Mouse (Mus musculus) kidney, postnatal 4 days (tissue): ENCODE data around the gene Polr1e.
A peak's percentile ranks its signal among the peaks of the same experiment; 100 is the strongest.
"Not testable (repeated sequence)": the region's sequence is repeated elsewhere in the genome, so short reads cannot be mapped to it uniquely, and the experiment has no call there.

Source experiments
- DNase-seq, 2 experiments: peaks; one replicate each; pipeline ENCODE4 v3.0.0; 2021; ENCODE audit warnings: mixed read lengths in 2 of 2

The Polr1e gene

DNA sequence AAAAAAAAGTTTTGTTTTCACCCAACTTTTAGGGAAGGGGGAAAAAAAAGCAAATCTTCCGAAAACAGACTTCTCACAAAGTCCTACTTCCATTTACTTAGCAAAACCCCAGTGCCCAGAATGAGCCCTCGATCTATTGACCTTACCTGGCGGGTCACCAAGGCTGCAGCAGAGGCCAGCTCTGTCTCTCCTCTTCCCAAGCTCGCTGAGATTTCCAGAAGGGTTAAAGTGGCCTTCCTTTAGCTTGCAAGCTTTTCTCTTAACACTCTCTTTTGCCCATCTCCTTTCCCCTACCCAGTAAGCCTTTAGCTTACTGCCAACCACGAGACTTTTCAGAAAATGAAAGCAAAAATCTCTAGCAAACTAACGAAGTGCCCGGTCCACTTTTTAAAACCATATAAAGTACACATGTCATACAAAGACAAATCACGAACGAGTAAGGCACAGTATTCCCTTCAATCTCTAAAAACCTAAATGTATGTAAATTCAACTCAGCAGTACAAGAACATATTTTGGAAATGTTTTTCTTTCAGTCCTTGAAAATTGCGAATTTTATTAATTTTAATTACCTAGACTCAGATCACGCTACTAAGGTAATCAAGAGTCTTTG is 7.5 kb upstream of the Polr1e start:
- DNase-seq = peak in 1 of 2 experiments; percentile 23

DNA sequence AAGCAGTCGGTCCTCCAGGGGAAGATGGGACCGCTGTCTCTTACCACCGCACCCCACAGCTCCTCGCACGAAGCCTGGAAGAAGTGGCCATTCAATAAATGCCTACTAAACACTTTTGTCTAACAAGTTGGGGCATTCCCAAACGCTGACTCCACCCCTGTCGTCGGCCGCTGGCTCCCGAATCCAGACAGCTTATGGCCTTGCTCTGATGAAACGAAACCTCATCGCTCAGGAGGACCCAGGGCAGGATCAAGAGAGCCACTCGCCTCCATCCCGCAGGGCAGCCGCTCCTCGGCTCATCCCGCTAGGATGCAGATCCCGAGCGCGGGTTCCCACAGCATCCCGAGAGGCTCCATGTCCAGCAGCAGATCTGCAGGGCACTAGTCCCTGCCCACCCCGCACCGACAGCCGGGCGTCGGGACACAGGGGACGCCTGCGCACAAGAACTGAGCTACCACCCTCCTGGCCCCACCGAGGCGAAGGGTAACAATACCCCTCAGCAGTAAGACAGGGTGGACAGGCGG is 6.7 kb upstream of the Polr1e start:
- no peak for DNase-seq

DNA sequence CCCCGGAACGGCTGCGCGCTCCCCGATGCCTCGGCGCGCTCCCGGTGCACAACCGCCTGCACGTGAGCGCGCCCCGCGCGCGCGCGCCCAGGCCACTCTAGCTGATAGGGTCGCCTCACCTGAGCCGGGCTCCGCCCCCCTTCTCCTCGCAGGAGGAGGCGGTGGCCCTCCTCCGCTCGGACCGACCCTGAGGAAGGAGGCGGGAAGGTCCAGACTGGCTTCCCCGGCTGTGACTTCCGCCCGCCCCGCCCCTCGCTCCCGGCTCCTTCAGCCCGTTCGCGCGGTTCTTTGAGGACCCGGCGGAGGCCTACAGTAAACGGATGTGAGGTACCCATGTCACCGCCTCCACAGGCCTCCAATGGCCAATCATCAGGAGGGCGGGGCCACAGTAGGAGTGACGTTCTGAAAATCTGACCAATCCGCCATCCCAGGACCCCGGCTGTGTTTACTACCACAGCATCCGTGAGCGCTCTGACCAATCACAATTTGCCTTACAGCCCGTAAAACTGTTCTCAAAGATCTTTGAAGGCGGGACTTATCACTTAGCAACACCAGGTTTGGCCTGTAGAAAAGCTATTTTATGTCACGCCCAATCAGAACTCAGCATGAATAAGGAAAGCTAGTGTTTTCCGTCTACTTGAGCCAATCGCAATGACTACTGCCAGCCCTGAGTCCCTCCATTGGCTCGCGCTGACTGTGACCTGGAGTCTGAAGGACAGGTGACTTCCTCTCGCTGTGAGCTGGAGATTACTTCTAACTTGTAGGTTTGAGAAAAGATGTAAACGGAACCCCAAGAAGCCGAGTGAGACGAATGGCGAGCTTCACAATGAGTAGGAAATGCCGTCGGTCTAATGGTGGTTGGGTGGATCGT is 6.0 kb upstream of the Polr1e start, which contains the start of gene Zbtb5:
Gene Zbtb5, minus strand, starts transcription at position 308 of the 871 bp plus-strand sequence.
- peak; percentile 98 to 99 for DNase-seq

DNA sequence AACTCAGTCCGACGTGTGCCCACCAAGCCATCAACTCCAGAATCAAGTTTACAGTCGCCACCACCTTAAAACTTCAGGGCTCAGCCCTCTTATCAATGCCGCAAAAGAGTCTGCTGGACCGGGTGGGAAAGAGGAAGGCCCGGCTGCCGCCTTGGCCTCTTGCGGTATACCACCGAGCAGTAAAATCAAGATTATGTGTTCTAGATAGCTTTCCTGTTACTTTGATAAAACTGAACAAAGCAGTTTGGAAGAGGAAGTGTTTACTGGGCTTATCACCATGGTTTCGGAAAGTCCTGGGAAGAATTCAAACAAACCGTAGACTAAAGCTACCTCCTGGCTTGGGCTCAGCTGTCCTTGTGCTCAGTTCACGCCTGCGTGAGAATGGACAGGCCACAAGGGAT is 5.4 kb upstream of the Polr1e start:
- DNase-seq = no peak

DNA sequence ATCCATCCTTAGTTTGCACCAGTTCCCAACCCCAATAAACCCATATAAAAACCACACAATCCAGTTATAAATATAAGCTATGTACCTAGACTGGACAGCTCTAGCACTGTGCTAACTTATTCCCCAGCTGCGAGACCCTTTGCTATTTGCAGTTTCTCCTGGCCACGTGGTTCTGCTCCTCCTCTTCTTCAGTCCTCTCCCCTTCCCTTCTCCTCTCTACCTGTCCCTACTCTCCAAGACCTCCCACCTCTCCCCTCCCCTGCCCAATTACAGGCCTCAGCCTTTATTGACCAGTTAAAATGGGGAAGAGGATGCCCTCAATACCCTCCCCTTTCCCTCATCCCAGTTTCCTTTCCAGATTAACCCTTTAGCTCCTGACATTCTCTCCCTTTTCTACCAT is 4.8 kb upstream of the Polr1e start:
- no peak for DNase-seq

DNA sequence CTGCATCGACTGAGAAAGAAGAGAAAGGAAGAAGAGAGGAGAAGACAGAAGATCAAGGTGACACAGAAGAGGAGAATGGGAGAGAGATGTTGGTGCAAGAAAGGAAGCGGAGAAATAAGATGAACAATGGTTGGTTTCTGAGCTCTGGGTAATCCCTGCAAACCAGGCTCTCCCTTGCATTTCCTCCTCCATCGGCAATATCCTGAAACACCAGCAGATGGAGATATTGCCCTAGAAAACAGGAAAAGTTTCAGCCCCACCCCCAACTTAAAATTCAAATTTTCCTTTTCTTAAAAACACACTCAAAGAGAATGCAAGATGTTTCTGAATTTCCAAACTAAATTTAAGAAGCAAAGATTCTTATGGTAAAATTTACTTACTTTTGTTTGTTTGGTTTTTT is 2.8 kb upstream of the Polr1e start:
- peak; percentile 57 to 68 for DNase-seq

DNA sequence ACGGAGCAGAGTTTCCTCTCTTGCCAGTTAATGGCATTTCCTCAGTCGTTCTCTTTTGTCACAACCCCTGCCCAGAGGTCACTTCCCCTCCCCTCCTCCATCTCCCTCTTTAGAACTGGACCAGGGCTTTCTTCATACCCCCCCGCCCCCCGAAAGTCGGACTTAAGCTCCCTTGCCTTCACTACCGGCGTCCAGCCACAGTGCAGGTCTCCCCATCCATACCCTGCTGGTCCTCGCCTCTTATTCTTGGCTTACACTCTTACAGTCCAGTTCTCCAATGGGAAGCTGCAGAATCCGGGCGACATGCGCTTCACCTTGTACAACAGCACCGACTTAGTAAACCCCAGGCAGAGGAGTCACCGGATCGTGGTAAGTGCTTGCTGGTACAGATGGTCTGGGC is 626 bp downstream of the Polr1e start:
- DNase-seq = peak in 1 of 2 experiments; percentile 18

DNA sequence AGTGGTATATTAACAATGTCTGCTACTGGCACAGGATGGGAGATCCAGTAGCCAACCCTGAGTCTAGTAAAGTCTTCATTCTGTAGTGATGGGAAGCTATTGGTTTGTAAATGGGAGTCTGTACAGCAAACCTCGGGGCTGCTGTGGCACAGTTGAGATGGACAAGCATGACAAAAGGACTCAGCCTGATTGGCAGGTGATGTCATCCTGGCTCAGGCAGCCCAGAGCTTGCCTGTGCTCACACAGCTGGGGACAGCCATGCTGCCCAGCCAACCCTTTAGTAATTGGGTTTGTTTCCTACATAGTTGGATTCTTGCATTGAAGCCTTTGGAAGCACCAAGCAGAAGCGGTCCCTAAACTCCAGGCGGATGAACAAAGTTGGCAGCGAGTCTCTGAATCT is 8.1 kb downstream of the Polr1e start:
- no peak for DNase-seq

DNA sequence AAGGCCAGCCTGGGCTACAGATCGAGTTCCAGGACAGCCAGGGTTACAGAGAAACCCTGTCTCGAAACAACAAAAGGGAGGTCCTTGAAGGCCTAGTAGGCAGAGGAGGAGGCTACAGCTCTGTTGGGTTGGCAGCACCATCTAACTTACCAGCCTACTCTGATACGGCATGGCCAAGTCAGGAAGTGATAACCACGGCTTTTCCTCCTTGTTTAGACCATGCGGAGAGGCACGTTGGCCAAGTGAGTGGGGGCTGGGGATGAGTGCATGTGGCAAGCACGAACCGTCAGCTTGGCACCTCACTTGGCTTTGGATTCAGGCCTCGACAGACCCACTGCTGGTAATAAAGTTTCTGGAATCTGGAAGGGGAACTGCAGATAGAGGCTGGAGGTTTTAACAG is 14.2 kb downstream of the Polr1e start:
- DNase-seq = no peak

DNA sequence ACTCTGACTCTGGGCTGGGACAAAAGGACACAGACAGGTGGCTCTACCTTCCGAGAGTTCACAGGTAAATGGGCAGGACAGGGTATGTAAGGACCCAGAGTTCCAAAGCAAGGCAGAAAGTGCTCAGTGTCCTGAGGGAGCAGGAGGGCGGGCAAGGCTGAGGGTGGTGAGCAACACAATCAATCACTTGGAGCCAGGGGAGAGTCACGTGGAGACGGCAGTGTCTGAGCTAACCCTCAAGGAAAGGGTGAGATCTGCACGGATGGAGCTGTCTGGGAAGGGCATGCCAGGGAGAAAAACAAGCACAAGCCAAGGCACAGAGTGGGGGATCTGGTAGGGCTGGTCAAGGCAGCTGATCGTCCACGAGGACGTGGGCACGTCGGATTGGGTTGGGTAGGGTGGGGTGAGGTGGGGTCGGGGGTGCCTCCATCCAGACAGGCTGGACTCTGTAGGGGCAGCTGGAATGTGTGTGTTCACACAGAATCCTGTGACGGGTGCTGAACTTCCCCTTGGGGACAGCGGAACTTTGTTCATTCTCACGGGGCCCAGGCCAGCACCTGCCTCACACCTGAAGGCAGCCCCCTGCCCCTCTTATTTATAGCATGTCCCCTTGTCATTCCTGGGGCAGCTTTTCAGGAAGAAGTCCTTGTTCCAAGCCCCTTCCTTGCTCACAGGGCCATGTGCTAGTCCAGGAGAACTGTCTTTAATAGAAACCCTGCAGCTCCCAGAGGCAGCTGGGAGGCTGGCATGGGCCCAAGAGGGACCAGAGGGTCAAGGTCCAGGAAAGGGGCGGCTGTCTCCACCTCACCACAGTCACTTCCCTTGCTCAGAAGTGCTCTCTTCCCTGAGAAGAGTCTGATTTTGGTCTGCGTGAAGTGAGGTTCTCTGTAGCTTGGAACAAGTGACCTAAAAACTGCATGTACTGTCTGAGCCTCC is 16.6 kb downstream of the Polr1e start:
- DNase-seq = peak; percentile 76 to 84

DNA sequence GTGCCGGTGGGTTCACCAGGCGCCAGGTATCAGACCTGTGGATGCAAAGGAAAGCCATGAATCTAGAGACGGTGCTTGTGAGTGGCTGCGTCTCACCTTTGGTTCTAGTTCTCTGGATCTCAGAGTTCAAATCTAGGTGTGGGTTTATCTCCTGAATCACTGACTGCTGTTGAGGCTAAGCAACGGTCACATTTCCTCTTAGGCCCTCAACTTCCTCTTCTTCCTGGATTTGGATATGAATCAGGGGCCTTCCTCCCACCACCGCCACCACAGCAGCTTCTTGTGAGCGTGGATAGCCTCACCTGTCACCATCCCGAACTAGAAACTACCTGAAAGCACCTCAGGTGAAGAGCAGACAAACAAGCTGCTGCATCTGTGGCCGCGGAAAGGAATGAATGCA is 17.7 kb downstream of the Polr1e start:
- DNase-seq = no peak

DNA sequence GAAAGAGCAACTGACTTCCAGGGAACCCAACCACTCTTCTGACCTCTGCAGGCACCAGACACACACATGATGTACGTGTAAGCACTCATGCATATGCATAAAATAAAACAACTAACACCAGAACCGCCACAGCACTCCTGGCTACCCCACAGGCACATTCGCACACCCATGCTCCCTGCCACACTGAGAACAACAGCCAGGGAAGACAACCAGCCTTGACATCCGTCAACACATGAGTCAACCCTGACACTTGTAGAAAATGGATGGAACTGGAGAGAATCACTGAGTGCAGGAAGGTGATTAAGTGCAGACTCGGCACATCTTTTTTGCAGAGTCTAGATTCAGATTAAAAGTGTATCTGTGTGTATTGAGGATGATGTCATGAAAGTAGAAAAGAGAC is 18.2 kb downstream of the Polr1e start:
- no peak for DNase-seq

DNA sequence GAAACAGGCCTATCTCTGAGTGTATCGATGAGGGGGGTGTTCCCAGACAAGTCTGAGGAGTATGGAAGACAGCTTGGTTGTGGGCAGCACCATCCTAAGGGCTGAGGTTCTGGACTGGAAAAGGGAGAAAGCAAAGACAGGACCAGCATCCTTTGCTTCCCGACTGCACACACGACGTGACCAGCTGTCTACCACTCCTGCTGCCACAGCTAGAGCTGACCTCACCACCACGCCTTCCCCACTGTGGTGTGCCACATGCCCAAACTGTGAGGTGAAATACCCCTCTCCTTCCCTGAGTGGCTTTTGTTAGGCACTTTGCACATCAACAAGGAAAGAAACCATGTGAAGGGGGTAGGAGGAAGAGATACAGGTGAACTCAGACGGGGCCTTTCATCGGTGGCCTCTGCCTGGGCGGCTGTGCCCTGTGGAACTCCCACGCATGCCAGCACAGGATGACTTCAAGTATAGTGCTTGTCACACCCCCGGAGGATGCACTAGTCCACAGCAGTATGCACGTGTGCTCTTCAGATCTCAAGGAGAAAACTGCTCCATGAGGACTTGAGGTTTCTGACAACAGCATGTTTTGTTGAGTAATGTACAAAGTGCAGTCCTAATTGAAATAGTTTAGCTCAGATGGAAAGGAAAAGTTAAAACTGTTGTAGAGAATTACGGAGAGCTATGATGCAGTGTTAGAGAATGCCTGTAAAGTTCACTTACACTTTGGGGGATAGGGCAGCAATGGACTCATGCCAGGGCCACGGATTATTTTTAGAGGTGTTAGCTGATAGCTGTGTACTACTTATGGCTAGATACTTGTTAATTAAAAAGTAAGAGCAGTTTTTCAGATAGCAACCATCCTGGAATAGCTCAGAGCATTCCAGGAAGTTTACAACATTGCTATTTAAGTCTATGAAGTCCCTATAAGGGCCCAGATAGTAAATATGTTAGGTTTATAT is 19.4 kb downstream of the Polr1e start:
- DNase-seq = peak in 1 of 2 experiments; percentile 27

DNA sequence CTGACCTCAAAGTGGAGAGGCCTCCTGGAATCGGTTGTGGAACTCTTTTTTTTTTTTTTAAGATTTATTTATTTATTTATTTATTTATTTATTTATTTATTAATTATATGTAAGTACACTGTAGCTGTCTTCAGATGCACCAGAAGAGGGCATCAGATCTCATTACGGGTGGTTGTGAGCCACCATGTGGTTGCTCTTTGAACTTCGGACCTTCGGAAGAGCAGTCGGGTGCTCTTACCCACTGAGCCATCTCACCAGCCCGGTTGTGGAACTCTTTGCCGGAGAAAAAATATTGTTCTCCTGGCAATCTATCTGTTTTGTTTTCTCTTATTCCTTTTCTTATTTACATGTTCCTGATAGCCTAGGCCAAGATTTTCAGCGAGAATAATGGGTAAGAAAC is 20.5 kb downstream of the Polr1e start:
- DNase-seq = peak; percentile 16 to 47

DNA sequence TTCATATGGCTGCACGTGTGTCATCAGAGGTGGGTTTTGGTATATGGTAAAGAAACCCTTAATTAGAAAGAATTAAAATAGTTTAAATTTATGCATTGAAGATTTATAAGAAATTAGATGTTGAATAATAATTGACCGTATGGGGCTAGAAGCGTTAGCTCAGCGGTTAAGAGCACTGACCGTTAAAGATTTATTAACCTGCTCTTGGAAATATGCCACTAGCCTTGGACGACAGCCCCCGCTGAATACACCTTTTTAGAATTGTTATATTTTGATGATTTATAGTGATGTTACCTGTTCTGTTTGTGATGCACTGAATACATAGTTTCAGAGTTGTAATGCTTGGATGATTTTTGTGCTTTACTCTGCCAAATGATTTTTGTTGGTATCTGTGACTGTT is 21.2 kb downstream of the Polr1e start:
- not testable (repeated sequence) for DNase-seq

DNA sequence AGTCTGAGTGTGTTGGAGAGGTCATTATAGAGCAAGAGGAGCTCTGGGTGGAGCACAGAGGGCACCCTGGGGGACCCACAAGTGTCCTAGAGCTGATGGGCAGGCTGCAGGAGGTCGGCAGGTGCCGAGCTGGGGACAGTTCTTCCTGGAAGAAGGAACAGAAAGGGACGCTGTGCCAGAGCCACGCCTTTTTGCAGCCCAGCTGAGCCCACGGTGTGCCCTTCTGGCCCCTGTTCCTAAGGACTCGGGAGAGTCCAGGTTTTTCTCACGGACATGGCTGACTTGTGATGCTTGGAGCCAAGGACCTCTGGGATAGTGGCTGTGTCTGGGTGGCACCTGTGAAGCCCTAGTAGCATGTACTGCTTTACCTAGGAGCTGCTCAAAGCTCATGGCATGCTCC is 22.4 kb downstream of the Polr1e start:
- DNase-seq = peak; percentile 11 to 13

DNA sequence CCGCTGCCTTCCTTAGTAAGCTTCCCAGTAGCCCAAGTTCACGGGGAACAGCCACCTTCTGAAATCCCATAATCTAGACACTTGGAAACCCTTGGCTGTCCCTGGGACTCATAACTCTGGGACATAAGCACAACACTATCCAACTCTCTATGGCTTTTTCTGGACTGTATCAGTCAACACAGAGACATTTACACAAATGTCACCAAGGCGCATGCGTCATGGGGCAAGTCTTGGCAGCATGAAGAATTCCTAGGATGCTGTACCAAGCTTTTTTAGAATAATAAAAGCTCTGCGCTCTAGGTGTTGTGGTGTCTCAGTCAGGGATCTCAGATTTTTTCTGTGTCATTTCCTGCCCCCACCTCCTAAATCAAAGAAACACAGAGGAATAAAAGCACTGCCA is 28.3 kb downstream of the Polr1e start:
- DNase-seq = no peak

DNA sequence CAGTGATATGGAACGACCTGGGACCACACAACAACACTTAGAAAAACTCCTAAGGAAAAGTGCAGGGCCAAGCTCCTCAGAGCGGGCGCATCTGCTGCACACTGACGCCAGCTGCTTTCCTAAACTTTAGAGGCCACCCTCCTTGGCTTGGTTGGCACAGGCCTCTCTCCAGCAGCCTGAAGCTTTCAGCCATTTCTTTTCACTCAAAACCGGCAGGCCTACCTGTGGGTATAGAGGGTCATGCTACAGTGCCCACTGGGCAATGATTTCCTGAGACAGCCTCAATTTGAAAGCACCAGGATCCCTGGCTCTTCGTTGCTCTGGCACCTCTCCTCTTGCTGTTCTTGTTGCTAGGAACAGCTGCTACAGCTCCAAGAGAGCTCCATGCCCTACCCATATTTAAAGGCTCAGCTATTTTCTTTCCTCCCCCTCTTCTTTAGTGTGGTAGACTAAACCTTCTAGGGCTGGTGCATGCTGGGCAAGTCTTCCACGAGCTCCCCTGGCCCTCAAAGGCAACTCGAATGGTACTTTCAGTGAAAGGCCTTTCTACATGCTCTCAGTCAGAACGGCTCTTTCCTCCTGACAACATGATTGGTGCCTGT is 29.0 kb downstream of the Polr1e start:
- peak in 1 of 2 experiments; percentile 19 for DNase-seq

DNA sequence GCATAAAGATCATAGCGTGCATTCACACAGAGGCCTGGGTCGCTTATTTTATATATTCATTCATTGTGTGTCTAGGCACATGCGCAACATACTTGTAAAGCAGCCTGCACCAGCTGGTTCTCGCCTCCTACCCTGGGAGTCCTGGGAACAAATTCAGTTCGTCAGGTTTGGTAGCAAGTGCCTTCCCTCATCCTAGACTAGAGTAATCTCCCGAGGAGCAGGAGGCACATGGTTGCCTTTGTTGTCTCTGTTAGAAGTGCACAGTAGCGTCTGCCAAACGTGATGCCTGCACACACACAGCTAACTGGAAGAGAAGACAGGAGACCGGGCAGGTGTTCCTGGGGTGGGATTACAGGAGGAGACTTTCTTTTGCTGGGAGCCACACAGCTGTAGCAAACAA is 29.6 kb downstream of the Polr1e start:
- DNase-seq = no peak

DNA sequence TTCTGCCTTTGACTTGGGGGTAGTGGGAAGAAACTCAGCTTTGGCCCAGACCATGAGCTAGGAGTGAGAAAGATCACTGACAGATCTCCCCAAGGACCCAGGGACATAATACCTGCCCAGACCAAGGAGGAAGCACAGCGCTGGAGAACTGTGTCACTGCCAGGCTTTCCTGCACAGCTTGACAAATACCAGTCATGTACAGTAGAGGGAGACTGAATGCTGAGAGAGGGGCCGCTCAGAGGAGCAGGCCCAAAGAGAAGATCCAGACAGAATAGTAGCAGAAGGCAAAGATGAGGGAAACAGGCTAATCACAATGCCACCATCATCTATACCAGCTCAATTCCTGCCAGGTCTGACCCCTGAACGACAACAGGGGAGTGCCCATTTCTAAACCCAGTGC is 36.5 kb downstream of the Polr1e start:
- DNase-seq = no peak

DNA sequence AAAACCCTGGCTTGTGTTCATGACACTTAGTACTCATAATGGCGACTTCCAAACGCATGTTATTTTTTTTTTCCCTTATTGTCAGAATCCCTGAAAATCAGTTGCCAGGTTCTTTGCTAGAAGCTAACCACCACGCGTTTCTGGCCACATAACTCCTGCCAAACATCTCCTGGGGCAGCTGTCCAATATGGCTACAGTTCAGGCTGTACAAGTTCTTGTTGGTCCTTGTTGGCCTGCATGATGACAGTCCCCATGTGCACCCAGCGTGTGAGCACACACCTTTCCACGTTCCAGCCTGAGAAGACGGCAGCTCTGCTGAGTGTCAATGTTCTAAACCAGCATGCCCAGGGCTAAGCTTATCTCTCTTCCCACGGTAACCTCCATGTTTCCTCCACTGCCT is 37.1 kb downstream of the Polr1e start:
- no peak for DNase-seq
